Mouse (Mus musculus) bone marrow, adult 2 months (tissue): ENCODE measurements around the gene Tmem199. TPM values are rescaled to one million over a fixed set of nuclear protein-coding genes. Genes with fewer than 3 reads are reported as not detected.

Experiments
- H3K27ac ChIP-seq: fragments of 200-500 bp; 2 replicates; pipeline ENCODE4 v1.5.1; 2012; ENCODE audit warnings: low read depth, mild to moderate bottlenecking, control low read depth, inconsistent platforms, low read length; ENCODE audit not compliant: control insufficient read depth, poor library complexity, insufficient read depth
- H3K4me1 ChIP-seq: fragments of 200-500 bp; 2 replicates; pipeline ENCODE4 v1.6.1; 2011; ENCODE audit warnings: low read length; ENCODE audit not compliant: control insufficient read depth, insufficient read depth
- H3K4me3 ChIP-seq: fragments of 200-500 bp; replicated peaks from 2 replicates; pipeline ENCODE3; 2011; ENCODE audit warnings: mild to moderate bottlenecking, low read depth, low read length, control low read depth; ENCODE audit not compliant: control insufficient read depth
- CTCF ChIP-seq: fragments of 200-500 bp; IDR thresholded peaks from 2 replicates; pipeline ENCODE4 v1.5.1; 2011; ENCODE audit warnings: low read length, control low read depth; ENCODE audit not compliant: control insufficient read depth, insufficient read depth
- POLR2A ChIP-seq: fragments of 200-500 bp; IDR thresholded peaks from 2 replicates; pipeline ENCODE4 v1.6.1; 2011; ENCODE audit warnings: low read depth, mild to moderate bottlenecking, control low read depth, low read length, borderline replicate concordance; ENCODE audit not compliant: control insufficient read depth
- WGBS: fragments of 180-500 bp; shearing (Covaris S2); methylation state at CpG from one replicate; pipeline ENCODE4 v1.1.7; 2018; 5-methylcytosine and 5-hydroxymethylcytosine counted together
- polyA plus RNA-seq: library from polyadenylated mRNA; stranded (reverse); fragments of >200 nt; gene quantifications from 2 replicates; pipeline ENCODE4 v1.2.4, GENCODE M21; 2011; ENCODE audit warnings: low replicate concordance; ENCODE audit not compliant: missing spikeins, insufficient read depth, insufficient read length

The Tmem199 gene
- polyA plus RNA-seq, 1 experiment: 16.5 TPM

DNA sequence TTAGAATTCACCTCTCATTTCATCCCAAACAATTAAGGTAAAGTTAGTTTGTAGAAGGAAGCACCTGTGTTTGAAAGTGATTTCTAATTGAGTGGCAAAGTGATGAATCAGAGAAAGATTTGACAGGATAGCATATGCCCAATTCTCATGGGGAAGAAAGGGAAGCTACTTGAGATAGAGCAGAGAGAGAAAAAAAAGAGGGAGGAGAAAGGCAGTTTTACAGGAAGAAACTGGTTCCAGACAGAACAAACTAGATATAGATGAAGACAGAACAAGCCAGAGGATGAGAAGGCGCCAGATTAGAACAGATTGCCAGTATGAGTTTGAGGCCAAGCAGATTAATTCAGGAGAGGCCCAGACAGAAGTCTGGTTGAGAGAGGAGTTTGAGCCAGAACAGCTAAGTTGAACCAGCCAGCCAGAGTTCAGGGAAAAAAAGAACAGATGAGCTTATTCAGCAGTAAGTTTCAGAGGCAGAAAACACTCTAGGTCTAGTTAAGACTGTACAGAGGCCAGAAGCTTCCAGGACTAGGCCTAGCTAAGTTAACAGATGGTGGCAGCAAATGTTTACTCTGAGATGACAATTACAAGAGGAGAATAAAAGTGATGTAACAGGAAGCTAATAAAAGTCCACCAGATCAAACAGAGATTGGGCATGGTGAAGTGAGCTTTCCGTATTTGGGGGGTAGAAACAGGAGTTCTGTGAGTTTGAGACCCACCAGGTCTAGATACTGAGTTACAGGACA, 35.9 kb upstream of the Tmem199 start:
- Histone ChIP-seq H3K27ac (no peak overlapping the region), H3K4me1 (no peaks in the 10 kb centered on the region; the same call in 1 of the 2 replicates), H3K4me3 (no peak overlapping the region)
- TF ChIP-seq CTCF: no peak
- 55% methylated on average over 2 of the region's 2 CpGs for WGBS

DNA sequence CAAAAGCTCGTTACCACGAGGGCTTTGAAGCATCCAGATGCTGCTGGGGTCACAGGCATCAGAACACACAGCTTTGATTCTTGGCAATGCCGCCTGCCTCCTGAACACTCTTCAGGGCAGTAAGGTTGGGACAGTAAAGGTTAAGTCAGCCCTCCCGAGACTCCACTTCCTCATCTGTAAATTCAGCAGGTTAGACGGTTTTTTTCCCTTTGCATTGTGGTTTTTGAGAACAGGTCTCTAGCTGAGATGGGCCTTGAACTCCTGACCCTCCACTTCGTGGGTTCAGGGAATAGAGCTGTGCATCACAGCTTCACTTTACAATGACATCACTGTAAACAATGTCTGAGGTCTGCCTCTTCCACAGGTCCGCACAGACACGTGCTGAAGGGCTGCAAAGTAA, 33.2 kb upstream of the Tmem199 start:
- Histone ChIP-seq H3K27ac (no peak overlapping the region), H3K4me1 (no peaks in the 10 kb centered on the region; the same call in 1 of the 2 replicates), H3K4me3 (no peak overlapping the region)
- WGBS: 33% methylated on average over 8 of the region's 8 CpGs
- TF ChIP-seq CTCF: no peak
- TF ChIP-seq POLR2A: no peak

DNA sequence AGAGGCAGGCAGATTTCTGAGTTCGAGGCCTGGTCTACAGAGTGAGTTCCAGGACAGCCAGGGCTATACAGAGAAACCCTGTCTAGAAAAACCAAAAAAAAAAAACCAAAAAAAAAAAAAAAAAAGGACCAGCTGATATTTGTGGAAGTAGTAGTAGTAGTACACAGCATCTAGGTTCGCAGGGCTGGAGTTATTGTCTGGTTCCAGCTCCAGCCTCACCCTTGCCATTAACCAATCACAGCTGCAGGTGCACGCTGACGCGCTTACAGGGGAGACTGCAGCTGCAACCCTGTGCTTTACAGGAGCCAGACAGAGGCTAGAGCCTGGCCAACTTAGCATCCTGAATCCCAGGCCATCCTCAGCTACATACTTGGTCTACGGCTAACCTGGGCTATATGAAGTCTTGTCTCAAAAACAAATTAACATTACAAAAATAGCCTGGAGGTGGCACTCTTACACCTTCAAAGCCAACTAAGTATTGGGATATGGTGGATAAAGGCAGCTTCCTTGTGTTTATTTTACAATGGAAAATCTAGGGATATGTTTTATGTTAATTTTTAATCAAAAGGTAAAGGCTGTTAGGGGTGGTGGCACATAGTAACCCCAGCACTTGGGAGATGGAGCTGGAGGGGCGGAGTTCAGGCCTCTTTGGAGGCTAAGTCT, 32.6 kb upstream of the Tmem199 start:
- H3K27ac ChIP-seq: no peak overlapping the region
- 85% methylated on average over 7 of the region's 7 CpGs for WGBS

DNA sequence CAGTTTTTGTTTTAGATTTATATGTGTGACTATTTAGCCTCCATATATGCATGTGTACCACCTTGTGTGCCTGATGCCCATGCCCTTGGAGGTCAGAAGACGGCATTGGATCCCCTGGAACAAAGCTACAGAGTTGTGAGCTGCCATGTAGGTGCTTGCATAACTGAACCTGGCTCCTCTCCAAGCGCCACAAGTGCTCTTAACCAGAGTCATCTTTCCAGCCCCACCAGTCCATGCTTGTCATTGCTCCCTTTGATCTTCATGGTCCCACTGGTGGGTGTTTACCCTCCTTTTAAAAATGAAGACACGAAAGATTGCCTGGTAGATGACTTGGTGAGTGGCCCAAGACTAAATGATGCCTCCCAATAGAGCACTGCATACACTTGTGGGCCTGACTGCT, 28.4 kb upstream of the Tmem199 start:
- 83% methylated on average over 3 of the region's 3 CpGs for WGBS
- no peak overlapping the region for H3K27ac ChIP-seq
- no peaks in the 10 kb centered on the region; the same call in 1 of the 2 replicates for H3K4me1 ChIP-seq
- H3K4me3 ChIP-seq: no peak overlapping the region
- TF ChIP-seq CTCF (no peak), POLR2A (no peak)

More for the DNA sequence above, 32.6 kb upstream of the Tmem199 start:
- TF ChIP-seq POLR2A (no peak), CTCF (no peak)
- H3K4me3 ChIP-seq: no peak overlapping the region
- H3K4me1 ChIP-seq: no peaks in the 10 kb centered on the region; the same call in 1 of the 2 replicates

DNA sequence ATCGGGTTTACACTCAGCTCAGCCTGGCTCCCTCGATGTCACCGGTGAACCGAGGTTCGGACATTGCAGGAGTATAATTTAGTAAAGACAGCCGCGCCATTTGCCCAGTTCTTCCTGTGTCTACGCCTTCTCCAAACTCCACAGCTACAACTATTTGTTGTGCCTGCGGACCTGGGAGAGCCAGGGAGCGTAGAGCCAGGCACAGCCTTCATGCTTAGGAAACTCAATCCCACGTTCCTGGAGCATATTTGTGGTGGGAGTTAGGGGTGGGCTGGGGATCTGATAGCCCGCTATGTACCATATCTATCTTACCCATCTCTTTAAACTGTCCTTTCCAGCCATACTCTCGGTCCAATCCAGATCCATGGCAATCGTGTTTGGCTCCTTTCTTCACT, 24.7 kb upstream of the Tmem199 start:
- TF ChIP-seq CTCF (no peak), POLR2A (no peak)
- Histone ChIP-seq H3K4me1 (no peaks in the 10 kb centered on the region; the same call in 1 of the 2 replicates), H3K4me3 (peak overlapping the region; percentile 82), H3K27ac (peak overlapping the region; percentile 78)
- WGBS: 2% methylated on average over 14 of the region's 14 CpGs

DNA sequence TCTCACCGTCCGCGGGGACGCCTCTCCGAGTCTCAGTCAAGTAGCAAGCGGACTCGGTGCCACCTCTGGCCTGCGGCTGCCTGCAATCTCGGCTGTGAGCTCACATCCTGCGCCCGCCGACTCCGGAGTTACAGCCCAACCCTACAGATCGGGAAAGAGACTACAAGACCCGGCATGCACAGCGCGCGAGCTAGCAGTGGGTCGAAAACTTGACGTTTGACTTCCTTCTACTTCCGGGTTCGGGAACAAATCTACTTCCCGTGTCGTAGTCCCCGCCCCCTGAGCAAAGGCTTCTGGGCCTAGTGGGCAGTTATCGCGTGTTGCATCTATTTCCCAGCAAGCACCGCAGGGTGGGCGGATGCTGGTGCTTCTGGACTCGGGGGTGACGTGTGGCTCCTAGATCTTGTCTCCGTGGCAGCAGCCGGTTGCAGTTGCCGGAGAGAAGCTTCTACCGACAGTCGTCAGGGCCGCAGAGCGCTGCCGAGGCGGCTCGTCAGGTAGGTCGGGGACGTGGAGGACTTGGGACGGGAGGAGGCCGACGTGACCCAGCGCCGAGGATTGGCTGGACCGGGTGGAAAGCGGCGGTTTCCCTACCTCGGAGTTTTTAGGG, 24.2 kb upstream of the Tmem199 start, which contains the start of the genes Tnfaip1 and Ift20:
Tnfaip1 (minus strand) TSS at position 253 of the 610 bp plus-strand sequence.
Ift20 (plus strand) TSS at position 282 of the 610 bp plus-strand sequence.
- no peak for TF ChIP-seq CTCF
- peak; percentile 83; the same call in 1 of the 2 replicates for TF ChIP-seq POLR2A
- WGBS: under 1% methylated on average over 52 of the region's 52 CpGs
- Histone ChIP-seq H3K4me1 (no peaks in the 10 kb centered on the region; the same call in 1 of the 2 replicates), H3K4me3 (peak within 1 kb of the TSS; percentile 82), H3K27ac (peak within 1 kb of the TSS; percentile 78)

DNA sequence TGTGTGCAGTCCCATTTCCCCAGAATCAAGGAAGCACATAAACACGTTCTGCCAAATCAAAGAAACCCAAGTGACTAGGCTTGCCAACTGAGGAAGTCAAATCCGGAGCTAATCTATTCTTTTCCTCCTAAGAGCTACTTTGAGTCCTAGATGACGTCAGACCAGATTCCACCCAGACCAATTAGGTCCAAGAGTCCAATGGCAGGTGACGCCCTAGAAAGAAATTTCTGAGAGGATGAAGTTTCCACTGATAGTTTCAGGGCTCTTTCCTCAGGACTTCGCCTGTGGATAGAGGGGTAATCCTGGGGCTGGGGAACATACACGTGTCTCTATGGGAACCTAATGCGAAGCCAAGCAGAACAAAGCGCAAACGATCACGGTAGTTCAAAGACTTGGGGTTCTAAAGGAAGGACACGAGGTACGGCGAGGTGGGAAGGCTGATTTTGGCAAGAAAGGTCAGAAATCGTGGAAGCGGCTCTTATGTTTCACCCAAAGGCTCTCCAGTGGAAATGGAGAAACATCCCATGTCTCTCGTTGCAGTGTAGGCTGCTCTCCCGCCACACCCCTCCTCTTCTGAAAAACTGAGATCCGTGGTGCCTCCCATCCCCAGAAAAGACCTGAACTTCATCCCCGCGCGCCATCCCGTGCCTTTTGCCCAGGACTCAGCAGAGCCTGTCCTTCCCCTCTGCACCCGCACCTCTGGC, 23.6 kb upstream of the Tmem199 start:
- no peak for TF ChIP-seq CTCF
- no peak for TF ChIP-seq POLR2A
- WGBS: under 1% methylated on average over 23 of the region's 23 CpGs

More for the DNA sequence above, 23.6 kb upstream of the Tmem199 start:
- Histone ChIP-seq H3K4me1 (no peaks in the 10 kb centered on the region; the same call in 1 of the 2 replicates), H3K27ac (peak overlapping the region; percentile 56), H3K4me3 (peak overlapping the region; percentile 82)
